Mouse (Mus musculus): Measurements from ENCODE around the gene Esr1. TPM values are rescaled to one million over a fixed set of nuclear protein-coding genes. Genes with fewer than 3 reads are reported as not detected.
A peak's percentile ranks its signal among the peaks of the same experiment; 100 is the strongest.
"Not testable (repeated sequence)": the region's sequence is repeated elsewhere in the genome, so short reads cannot be mapped to it uniquely, and the experiment has no call there.

Gene Esr1
- polyA plus RNA-seq, 1 experiment from 2014 or later = 0.47 TPM

DNA sequence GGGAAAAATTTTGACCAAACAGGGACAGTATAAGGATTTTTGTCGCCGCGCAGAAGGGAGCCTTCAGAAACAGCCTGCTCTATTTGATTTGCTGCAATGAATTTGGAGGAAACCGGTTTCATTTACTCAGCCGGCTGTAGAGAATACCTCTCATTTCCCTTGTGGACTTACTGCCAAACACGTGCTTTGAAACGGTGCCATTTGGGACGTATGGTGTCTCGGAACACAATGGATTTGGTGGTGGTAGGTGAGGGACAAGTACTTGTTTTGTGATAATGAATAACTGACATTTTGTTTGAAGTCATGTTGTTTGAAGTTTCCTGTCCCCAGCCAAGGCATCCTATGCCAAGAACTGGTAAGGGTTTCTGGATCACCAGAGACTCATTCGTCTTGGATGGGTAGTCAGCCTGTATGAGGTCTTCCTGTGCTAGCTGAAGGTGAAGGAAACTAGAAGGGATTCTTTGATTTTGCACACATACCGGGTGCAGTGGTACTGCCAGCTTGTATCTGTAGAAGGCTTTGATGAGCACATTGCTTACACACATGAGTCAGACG is 72.4 kb downstream of the Esr1 start:
- DNase-seq (ENCODE audit: low spot score) = no peak

GRCm38 (mm10) chr10:4694336-4694865 is 83.0 kb downstream of the Esr1 start:
- DNase-seq (ENCODE audit: low spot score) = no peak

DNA sequence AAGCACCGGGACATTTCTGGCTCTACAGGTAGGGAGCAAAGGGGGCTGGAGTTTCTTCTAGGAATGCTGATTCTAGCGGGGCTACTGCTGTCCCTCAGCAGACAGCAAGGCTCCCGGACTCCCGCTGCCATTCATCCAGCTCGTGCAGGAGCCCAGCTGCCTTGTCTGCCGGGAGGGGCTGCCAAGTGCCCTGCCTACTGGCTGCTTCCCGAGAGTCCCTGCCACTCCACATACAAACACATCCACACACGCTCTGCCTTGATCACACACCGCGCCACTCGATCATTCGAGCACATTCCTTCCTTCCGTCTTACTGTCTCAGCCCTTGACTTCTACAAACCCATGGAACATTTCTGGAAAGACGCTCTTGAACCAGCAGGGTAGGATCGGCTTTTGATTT is 98.5 kb downstream of the Esr1 start:
- no peak for DNase-seq (ENCODE audit: low spot score)

DNA sequence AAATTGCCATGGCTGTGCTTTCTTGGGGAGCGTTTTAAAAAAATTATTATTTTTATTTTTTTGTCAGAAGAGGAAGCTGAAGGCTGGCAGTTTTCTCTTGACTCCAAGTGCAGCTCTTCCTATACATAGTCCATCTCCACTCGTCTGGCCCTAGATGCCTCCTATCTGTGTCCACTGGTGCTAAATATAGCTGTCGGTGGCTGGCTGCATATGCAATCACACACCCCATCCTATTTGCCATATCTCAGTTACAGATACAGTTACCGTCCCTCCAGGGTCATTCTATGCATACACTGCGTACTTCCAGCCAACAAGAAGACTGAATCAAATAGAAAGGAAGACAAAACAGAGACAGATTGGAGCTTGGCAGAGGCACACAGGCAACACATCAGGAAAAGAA is 100.0 kb downstream of the Esr1 start:
- DNase-seq (ENCODE audit: low spot score) = no peak

DNA sequence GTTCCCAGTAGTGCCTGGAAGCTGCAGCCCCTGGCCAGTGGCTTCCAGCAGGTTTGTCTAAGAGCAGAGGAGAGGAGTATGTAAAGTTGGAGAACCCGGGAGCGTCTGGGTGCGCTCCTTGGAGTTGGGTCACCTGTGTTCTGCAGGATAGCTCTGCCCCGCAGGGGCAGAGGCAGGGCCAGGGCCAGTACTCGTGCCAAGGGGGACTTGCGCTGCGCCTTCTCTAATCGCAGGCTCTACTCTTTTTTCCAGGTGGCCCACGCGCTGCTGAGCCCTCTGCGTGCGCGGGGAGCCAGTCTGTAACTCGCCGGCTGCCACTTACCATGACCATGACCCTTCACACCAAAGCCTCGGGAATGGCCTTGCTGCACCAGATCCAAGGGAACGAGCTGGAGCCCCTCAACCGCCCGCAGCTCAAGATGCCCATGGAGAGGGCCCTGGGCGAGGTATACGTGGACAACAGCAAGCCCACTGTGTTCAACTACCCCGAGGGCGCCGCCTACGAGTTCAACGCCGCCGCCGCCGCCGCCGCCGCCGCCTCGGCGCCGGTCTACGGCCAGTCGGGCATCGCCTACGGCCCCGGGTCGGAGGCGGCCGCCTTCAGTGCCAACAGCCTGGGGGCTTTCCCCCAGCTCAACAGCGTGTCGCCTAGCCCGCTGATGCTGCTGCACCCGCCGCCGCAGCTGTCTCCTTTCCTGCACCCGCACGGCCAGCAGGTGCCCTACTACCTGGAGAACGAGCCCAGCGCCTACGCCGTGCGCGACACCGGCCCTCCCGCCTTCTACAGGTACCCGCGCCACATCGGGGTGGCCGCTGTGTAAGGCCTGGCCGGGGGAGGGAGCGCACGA is 100.9 kb downstream of the Esr1 start:
- no peak for DNase-seq (ENCODE audit: low spot score)

GRCm38 (mm10) chr10:4713398-4713797 is 102.0 kb downstream of the Esr1 start:
- no peak for DNase-seq (ENCODE audit: low spot score)

DNA sequence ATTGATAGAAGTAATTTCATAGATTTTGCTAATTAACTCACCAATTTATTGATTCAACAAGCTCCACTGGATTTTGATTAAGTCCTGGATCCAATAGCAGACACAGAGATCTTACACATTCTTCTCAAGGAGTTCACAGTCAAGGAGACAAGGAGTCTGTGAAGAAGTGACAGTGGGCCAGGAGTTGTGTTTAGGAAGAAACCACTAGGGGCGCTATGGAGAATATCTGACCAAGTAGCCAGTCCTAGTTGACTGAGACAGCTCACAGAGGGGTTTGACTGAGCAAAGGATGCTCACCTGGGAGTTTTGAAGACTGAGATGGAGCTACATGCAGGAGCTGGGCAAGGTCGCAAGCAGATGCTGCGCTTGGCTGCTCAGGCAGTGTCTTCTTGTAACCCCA is 113.5 kb downstream of the Esr1 start:
- DNase-seq (ENCODE audit: low spot score) = peak; percentile 28

DNA sequence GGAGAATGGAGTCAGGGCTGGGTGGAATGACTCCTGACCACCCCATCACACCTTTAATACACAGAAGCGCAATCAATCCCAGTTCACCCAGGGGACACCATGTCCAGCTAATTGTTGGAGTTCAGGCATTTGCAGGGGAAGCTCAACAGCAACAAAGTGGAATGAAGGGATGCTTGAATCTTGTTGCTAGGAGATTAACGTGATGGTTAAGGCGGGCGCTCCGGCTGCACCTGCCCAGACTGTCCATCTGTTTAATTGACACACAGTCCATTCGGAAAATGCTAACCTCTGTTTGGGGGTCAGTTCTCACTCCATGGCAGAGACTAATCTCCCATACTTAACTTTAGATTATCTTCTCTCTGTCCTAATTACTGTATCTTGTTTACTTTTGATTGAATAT is 114.7 kb downstream of the Esr1 start:
- no peak for DNase-seq (ENCODE audit: low spot score)

GRCm38 (mm10) chr10:4732328-4732727 is 120.9 kb downstream of the Esr1 start:
- DNase-seq (ENCODE audit: low spot score) = no peak

- DNase-seq (ENCODE audit: low spot score) = no peak
Observed at GRCm38 (mm10) chr10:4733987-4734386, 122.6 kb downstream of the Esr1 start.

DNA sequence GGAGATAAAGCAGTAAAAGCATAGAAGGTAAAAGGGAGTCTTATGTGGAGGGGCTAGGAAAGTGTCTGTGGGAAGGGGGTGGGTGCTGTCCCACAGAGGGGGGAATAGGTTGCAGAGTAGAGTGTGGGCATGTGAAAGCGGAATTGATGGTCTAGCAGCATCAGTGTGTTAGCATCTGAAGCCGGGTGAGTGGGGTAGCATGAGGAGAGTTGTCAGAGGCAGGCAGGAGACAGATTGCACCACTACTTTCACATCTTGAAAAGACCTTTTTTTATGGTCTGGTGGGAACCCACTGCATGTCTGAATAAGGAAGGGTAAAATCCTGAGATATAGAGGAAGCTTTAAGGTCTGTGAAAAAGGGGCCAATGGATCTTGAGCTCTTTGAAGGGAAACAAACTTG is 123.5 kb downstream of the Esr1 start:
- DNase-seq (ENCODE audit: low spot score) = no peak

DNA sequence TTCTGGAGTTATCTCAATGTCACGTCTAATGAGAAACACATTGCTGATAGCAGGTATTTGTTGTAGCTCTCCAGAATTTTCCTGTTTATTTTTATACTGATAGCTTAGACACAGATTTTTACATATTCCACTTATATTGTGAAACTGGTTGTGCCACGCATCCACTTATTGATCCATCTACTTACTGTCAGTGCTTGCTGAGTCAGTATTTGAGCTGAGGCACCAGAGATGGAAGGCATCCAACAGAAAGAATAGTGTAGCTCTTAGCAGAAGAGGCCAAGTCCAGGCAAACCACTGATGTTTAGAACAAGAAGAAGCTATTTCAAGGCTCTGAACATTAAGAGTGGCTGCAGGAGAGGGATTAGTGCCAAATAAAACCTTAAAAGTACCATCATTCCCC is 126.9 kb downstream of the Esr1 start:
- DNase-seq (ENCODE audit: low spot score) = no peak

GRCm38 (mm10) chr10:4751091-4751490 is 139.7 kb downstream of the Esr1 start:
- DNase-seq (ENCODE audit: low spot score) = not testable (repeated sequence)

GRCm38 (mm10) chr10:4752977-4753376 is 141.6 kb downstream of the Esr1 start:
- no peak for DNase-seq (ENCODE audit: low spot score)

DNA sequence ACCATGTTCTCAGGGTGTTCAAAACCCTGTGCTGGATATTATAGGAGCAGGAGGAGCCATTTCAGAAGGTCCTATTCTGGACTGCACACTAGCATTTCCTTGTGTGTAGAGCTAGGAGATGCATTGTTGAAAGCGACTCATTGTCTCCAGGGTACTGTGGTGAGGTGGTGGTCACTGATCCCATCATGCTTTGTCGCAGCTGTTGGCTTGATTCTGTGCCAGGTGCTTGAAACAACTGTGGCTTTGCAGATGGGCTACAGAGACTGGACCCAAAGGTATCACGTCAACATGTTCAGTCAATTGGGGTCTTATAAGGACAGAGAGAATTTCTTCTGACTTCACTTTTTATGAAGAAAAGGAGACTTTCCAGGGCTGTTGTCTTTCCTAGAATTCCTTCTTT is 164.1 kb downstream of the Esr1 start:
- no peak for DNase-seq (ENCODE audit: low spot score)

DNA sequence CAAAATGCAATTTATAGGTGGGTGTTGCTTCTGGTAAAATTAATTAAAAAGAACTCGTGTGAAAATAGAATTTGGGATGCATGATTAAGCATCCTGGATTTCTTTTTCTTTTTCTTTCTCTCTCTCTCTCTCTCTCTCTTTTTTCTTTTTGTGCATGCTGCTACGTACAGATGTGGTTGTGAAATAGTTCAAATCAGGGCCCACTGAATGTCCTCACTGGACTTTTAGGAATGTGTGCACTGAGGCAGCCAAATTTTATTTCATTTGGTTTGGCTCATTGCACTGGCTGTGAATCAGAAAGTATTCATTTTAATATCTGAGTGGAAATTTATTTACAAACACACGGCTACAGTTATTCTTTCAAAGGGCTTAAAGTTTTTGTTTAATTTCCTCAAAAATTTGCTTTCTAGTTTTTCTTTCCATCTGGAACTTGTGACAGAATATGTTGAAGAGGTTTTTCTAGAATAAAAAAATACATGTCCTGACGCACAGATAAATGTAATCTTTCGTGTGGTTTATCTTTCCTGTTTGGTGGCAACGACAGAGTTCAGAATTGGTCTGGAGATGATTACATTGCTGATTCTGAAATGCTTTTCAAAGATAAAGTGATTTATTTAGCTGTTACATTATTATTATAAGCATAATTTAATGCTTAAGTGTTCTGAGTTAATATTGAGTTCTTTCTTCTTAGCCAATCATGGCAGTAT is 164.8 kb downstream of the Esr1 start:
- DNase-seq (ENCODE audit: low spot score) = no peak

DNA sequence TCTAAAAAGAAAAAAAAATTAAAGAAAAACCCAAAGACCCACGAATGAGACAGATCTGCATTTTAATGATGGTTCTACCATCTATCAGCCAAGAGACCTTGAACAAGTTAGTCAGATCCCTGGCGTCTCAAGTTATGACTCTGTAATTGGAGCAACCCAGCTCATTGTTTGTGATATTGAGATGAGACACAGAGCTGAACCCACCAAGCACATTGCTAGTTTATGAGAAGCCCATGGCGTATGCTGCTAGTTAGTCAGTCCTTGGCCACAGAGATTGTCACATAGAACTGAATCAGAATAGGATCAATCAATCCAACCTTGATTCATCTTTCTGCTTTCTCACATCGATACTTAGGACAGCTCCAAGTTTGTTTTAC is 165.3 kb downstream of the Esr1 start:
- no peak for DNase-seq (ENCODE audit: low spot score)

DNA sequence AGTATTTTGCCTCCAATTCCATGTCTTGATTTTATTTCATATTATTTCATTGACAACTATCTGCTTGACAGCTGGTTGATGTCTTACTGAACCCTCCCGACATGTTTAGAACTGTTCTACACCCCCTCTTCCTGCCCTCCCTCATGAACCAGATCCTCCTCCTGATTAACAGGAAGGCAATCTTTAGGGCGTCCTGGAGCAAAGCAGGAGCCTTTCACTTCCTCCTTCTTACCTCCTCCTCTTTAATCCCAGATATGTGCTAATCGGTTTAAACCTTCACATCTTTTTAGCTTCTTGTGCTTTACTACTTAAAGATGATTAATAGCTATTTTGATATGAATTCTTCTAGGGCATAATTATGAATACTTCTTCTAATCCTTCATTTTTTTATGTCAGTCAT is 166.6 kb downstream of the Esr1 start:
- DNase-seq (ENCODE audit: low spot score) = no peak

DNA sequence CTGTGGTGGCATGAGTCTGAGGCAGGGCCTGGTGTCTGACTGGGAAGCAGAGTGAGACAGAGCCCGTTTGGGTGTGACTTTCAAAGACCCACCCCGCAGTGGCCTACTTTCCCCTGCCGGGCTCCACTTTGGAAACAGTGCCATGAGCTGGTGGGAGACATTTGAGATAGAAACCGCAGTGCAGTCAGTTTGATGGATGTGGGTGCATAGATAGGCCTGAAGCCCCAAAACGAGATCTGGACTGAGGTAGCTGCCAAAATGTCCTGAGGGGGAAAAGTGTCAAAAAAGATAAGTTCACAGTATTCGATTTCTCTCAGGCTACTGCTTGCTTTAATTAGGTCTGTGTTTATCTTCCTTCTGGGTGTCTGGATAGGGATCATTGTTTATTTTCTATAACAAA is 169.5 kb downstream of the Esr1 start:
- no peak for DNase-seq (ENCODE audit: low spot score)

DNA sequence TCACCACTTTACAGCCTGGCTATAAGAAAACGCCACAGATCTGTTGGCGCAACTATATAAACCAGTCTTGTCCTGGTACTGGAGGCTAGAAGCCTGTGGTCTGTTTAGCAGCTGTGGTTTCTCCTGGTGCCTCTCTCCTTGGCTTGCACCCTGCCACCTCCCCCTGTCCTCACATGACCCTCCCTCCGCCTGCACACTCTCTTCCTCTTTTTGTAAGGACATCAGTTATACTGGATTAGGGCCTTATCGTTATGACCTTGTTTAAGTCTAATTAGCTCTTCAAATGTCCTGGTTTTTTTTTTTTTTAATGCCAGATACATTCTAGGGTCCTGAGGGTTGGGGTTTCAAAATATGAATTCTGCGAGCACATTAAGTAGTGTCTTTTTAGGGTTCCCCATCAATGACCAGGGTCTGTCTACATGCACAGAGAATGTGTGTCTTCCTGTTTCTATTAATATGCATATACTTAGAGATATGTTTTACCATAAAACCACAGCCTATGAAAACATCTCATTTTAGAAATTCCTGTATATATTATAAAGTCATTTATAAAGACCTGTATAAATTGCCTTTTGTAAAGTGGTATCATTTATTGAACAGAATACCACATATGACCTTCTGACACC is 175.7 kb downstream of the Esr1 start:
- no peak for DNase-seq (ENCODE audit: low spot score)

DNA sequence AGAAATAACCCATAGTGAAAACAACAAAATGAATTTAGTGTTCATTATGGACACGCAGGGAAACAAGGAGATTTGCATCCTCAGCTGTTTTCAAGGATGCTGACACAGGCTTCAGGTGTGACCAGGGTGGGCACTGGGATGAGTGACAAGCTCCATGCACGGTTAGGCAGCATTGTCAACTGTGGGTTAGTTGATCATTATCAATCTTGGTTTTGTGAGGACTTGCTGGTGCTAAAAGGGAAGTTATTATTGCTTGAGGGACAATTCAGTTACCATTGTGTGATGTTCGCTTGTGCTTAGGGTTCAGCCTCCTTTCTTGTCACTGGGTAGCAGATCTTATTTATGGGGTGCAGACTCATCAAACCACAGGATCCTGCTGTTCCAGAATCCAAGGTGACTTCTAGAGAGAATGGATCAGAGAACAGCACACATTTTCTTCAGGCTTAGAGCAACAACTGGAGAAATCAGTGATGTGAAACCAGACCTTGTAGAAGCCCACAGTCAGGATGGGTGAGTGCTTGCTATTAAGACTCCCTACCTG is 186.9 kb downstream of the Esr1 start:
- no peak for DNase-seq (ENCODE audit: low spot score)

GRCm38 (mm10) chr10:4824366-4824765 is 213.0 kb downstream of the Esr1 start:
- no peak for DNase-seq (ENCODE audit: low spot score)
